Mouse (Mus musculus) E14TG2a.4 (cell line): ENCODE results near the gene Astn1.

Experiments
- CTCF ChIP-seq: conservative IDR thresholded peaks from 2 replicates; pipeline ENCODE4 v1.5.1; 2014; ENCODE audit warnings: low read length
- NANOG ChIP-seq: IDR thresholded peaks from 2 replicates; pipeline ENCODE4 v1.6.1; 2014; ENCODE audit warnings: borderline replicate concordance, low read length, mixed read lengths
- POU5F1 ChIP-seq: IDR thresholded peaks from 2 replicates; pipeline ENCODE4 v1.6.1; 2014; ENCODE audit warnings: low read length, borderline replicate concordance

DNA sequence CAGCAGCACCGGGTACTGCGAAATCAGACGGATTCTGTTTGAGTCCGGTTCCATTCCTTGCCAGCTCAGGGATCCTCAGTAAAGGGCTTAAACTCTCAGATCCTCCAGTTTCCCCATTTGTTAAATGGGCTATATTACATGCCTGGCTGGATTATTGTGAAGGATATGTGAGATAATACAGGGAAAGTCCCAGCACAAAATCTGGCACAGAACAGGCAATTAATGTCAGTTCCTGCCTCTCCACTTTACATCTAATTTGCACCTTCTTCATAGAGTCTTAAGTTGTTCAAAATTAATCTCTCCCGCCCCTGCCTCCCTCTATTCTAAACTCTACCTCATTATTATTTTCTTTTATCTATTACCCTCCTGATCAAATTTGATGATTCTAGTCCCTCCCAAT, 211.1 kb downstream of the Astn1 start:
- TF ChIP-seq CTCF (no peak), NANOG (no peak), POU5F1 (no peak)
